Mouse (Mus musculus) ES-E14 (cell line): ENCODE measurements around the gene Ddx50.

Experiments
- HCFC1 ChIP-seq: IDR thresholded peaks from 2 replicates; pipeline ENCODE4 v1.6.1; 2012; ENCODE audit warnings: low read length, inconsistent platforms, borderline replicate concordance; ENCODE audit not compliant: insufficient read depth
- MAFK ChIP-seq: IDR thresholded peaks from 2 replicates; pipeline ENCODE4 v1.6.1; 2014; ENCODE audit warnings: mild to moderate bottlenecking, low read depth, low read length, inconsistent platforms; ENCODE audit not compliant: insufficient read depth
- ZC3H11A ChIP-seq: IDR thresholded peaks from 2 replicates; pipeline ENCODE4 v1.6.1; 2012; ENCODE audit warnings: low read depth, mild to moderate bottlenecking, inconsistent platforms, low read length, borderline replicate concordance

DNA sequence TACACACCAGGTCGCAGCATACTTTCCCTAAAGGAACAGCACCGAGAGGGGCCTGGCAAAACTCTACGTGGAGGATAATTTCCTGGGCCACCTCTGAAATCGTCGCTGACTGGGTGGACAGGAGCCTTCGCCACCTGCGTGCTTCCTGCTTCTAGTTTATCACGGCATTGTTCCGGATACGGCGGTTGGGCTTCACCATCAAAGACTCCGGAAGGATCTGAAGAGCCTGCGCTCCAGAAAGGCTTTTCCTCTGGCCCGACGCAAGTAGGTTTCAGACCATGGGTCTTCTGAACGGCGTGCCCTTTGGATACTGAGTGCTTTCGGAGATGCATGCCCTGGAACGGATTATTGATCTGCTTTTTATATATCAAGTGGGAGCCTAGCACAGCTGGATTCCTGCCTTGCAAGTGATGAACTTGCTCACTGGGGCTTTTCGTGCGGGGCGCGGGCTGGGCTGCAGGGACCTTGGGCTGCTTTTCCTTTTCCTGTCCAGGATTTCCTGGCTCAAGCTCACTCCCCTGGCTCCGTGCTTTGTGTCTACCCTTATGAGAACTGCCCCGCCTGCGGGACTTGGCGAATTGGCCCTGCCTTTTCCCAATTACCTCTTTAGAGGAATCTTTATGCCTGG lies 14.1 kb upstream of the Ddx50 start:
- no peak for TF ChIP-seq ZC3H11A
- no peak for TF ChIP-seq MAFK
- TF ChIP-seq HCFC1: no peak
